Mouse (Mus musculus): ENCODE data around the gene Mas1. TPM values are rescaled to one million over a fixed set of nuclear protein-coding genes. Genes with fewer than 3 reads are reported as not detected.
"Not testable (repeated sequence)": the region's sequence is repeated elsewhere in the genome, so short reads cannot be mapped to it uniquely, and the experiment has no call there.

Gene Mas1
- total RNA-seq, 1 experiment, result not detected

DNA sequence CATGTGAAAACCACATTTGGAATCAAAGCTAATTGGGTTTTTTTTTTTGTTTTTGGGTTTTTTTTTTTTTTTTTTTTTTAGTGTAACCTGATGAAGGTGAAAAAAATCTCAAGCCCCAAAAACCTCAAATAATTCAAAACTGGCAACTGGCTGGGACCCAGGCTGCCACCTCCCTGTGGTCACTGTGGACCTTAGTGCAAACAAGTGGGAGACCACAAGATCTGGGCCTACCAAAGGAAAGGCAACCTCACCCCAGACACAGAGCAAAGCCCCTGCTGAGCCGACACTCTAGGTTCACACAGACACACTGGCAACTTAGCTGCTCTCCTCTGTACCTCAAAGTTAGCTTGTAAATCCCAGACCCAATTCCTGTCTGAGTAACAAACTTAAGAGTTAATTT lies 36.4 kb upstream of the Mas1 start:
- no peak for TF ChIP-seq ZNF384 (IDR thresholded peaks at IDR 0.05; ENCODE audit: low read depth, low read length)
- no peak for TF ChIP-seq CHD2 (IDR thresholded peaks at IDR 0.05; ENCODE audit: low read depth, low read length)
- Histone ChIP-seq H3K4me1 (ENCODE audit: control insufficient read depth in 2 of 2, insufficient read depth in 2 of 2, low read length in 2 of 2, poor library complexity in 1 of 2) (0 out of 4 replicates have a peak, but pooled peaks cover 0 to 2% of the 10 kb centered on the region in 2 experiments), H3K4me3 (ENCODE audit: insufficient read depth in 1 of 2, low read depth in 1 of 2, low read length in 2 of 2, poor library complexity in 1 of 2, severe bottlenecking in 1 of 2) (no peak overlapping the region), H3K9me3 (ENCODE audit: control insufficient read depth, insufficient read depth, low read depth, low read length) (no peaks in the 10 kb centered on the region), H3K27ac (ENCODE audit: insufficient read depth, low read depth, low read length, poor library complexity, severe bottlenecking) (no peak overlapping the region), H3K36me3 (ENCODE audit: control insufficient read depth, insufficient read depth, low read length, poor library complexity, severe bottlenecking) (peaks cover 42% of the 10 kb centered on the region), H3K9ac (ENCODE audit: insufficient read depth, low read depth, low read length, poor library complexity, severe bottlenecking) (no peak overlapping the region)
- DNase-seq (ENCODE audit: low read depth, low spot score), result no peak
- in situ Hi-C loops (cut with MboI; ENCODE audit: low sequenced_read_pairs in 2 of 2, unreplicated experiment in 2 of 2), result no loop called here

DNA sequence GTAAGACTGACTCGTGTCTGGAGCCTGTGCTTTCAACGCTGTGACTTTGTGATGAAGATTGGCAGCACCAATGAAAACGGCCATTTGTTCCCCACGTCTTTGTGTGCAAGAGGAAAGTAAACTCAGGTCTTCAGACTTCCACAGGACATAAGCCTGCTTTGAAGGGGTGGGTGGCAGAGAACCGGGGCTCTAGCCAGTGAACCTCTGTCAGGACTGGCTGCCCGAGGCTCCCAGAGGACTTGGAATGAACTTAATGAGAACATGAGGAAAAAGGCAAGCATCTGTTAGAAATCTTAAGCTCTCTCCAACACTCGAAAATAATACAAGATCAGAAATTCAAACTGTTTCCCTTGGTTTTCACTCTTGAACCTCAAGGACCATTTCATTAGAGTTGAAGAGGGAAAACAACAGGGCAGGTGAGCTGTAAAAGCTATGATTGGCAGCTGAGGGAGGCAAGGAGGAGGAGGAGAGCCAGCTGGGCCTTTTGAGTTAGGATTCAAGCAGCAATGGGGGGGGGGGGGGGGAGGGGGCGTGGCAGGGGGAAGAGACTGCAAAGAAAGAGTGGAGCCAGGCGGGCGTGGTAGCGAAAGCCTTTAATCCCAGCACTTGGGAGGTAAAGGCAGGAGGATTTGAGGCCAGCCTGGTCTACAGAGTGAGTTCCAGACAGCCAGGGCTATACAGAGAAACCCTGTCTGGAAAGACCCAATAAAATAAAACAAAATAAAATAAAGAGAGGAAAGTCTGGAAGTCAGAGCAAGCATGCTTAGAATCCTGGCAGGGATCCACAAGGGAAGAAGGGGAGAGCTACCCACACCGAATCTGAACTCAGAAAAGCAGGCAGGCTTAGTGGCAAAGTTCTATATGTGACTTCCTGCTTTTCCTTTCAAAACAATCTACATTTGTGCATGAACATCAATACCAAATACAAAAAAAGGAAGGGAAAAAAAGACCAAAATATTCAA lies 35.7 kb upstream of the Mas1 start:
- DNase-seq (ENCODE audit: low read depth, low spot score), result no peak
- peaks cover 44% of the 10 kb centered on the region for H3K36me3 ChIP-seq (ENCODE audit: control insufficient read depth, insufficient read depth, low read length, poor library complexity, severe bottlenecking)
- no peak overlapping the region for H3K9ac ChIP-seq (ENCODE audit: insufficient read depth, low read depth, low read length, poor library complexity, severe bottlenecking)
- H3K4me1 ChIP-seq (ENCODE audit: control insufficient read depth in 2 of 2, insufficient read depth in 2 of 2, low read length in 2 of 2, poor library complexity in 1 of 2), result 0 out of 4 replicates have a peak, but pooled peaks cover 0 to 2% of the 10 kb centered on the region in 2 experiments
- H3K9me3 ChIP-seq (ENCODE audit: control insufficient read depth, insufficient read depth, low read depth, low read length), result no peaks in the 10 kb centered on the region
- no peak overlapping the region for H3K27ac ChIP-seq (ENCODE audit: insufficient read depth, low read depth, low read length, poor library complexity, severe bottlenecking)
- TF ChIP-seq ZNF384 (IDR thresholded peaks at IDR 0.05; ENCODE audit: low read depth, low read length) (no peak), CHD2 (IDR thresholded peaks at IDR 0.05; ENCODE audit: low read depth, low read length) (no peak), MAFK (IDR thresholded peaks at IDR 0.05; ENCODE audit: insufficient read depth, low read depth, low read length) (no peak), ZC3H11A (IDR thresholded peaks at IDR 0.05; ENCODE audit: borderline replicate concordance, low read depth, low read length) (no peak), HCFC1 (IDR thresholded peaks at IDR 0.05; ENCODE audit: borderline replicate concordance, insufficient read depth, low read length) (no peak)
- in situ Hi-C loops (cut with MboI; ENCODE audit: low sequenced_read_pairs in 2 of 2, unreplicated experiment in 2 of 2), result no loop called here
- H3K4me3 ChIP-seq (ENCODE audit: insufficient read depth in 1 of 2, low read depth in 1 of 2, low read length in 2 of 2, poor library complexity in 1 of 2, severe bottlenecking in 1 of 2), result no peak overlapping the region

DNA sequence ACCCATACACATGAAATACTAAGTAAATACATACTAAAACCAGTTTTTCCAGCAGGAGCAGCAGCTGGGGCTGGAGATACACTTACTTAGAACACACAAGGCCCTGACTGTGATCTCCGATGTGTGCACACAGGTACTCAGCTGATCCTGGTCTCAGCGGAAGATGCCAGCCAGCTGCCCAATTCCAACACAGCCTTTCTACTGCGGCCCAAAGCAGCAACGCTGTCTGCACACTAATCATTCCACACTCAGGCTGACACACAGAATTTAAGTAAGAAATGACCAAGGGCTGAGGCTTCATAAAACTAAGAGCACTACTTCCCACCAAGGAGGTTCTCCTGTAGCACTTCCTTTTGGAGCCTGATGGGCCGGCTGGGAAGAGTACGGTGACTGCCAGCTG lies 34.3 kb upstream of the Mas1 start:
- H3K27ac ChIP-seq (ENCODE audit: insufficient read depth, low read depth, low read length, poor library complexity, severe bottlenecking), result no peak overlapping the region
- TF ChIP-seq CHD2 (IDR thresholded peaks at IDR 0.05; ENCODE audit: low read depth, low read length) (no peak), MAFK (IDR thresholded peaks at IDR 0.05; ENCODE audit: insufficient read depth, low read depth, low read length) (no peak)
- in situ Hi-C loops (cut with MboI; ENCODE audit: low sequenced_read_pairs in 2 of 2, unreplicated experiment in 2 of 2), result no loop called here
- H3K36me3 ChIP-seq (ENCODE audit: control insufficient read depth, insufficient read depth, low read length, poor library complexity, severe bottlenecking), result peaks cover 44% of the 10 kb centered on the region
- H3K9me3 ChIP-seq (ENCODE audit: control insufficient read depth, insufficient read depth, low read depth, low read length), result no peaks in the 10 kb centered on the region
- no peak for DNase-seq (ENCODE audit: low read depth, low spot score)
- H3K9ac ChIP-seq (ENCODE audit: insufficient read depth, low read depth, low read length, poor library complexity, severe bottlenecking), result no peak overlapping the region
- 0 out of 4 replicates have a peak, but pooled peaks cover 0 to 2% of the 10 kb centered on the region in 2 experiments for H3K4me1 ChIP-seq (ENCODE audit: control insufficient read depth in 2 of 2, insufficient read depth in 2 of 2, low read length in 2 of 2, poor library complexity in 1 of 2)
- H3K4me3 ChIP-seq (ENCODE audit: insufficient read depth in 1 of 2, low read depth in 1 of 2, low read length in 2 of 2, poor library complexity in 1 of 2, severe bottlenecking in 1 of 2), result no peak overlapping the region

DNA sequence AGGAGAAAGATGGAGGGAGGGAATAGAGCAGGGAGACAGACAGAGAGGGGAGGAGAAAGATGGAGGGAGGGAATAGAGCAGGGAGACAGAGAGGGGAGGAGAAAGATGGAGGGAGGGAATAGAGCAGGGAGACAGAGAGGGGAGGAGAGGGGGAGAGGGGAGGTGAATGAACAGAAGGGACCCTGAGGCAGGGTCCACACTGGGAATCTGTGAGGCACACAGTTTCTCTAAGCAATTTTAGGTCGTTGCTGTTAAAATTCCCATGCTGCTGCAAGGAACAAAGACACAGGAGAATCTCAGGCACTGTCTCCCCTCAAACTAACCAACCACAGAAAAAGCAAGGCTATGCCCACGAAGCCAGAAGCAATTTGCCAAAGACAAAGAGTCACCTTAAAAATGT lies 30.7 kb upstream of the Mas1 start:
- H3K4me3 ChIP-seq (ENCODE audit: insufficient read depth in 1 of 2, low read depth in 1 of 2, low read length in 2 of 2, poor library complexity in 1 of 2, severe bottlenecking in 1 of 2); H3K9ac ChIP-seq (ENCODE audit: insufficient read depth, low read depth, low read length, poor library complexity, severe bottlenecking); H3K4me1 ChIP-seq (ENCODE audit: control insufficient read depth in 2 of 2, insufficient read depth in 2 of 2, low read length in 2 of 2, poor library complexity in 1 of 2); in situ Hi-C loops (cut with MboI; ENCODE audit: low sequenced_read_pairs in 2 of 2, unreplicated experiment in 2 of 2); H3K9me3 ChIP-seq (ENCODE audit: control insufficient read depth, insufficient read depth, low read depth, low read length); DNase-seq (ENCODE audit: low read depth, low spot score); H3K27ac ChIP-seq (ENCODE audit: insufficient read depth, low read depth, low read length, poor library complexity, severe bottlenecking): not testable (repeated sequence)
- peaks cover 39% of the 10 kb centered on the region for H3K36me3 ChIP-seq (ENCODE audit: control insufficient read depth, insufficient read depth, low read length, poor library complexity, severe bottlenecking)

DNA sequence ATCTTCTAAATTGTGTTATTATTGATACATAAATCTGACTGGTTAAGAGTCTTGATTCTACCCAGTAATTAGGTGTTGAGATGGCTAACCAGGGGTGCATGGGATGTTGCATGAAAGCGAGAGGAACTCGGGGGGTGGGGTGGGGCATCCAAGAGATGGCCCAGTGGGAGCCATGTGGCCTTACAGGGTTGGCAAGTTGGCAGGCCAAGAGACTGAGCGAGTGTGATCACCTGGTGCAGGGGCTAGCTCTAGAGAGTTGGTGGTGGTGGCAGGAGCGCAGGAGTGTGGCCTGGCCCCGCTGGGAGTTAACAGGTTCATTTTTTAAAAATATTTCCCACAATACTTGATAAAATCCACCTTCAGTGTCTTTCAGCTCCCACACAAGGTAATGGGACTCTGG lies 29.7 kb upstream of the Mas1 start:
- Histone ChIP-seq H3K36me3 (ENCODE audit: control insufficient read depth, insufficient read depth, low read length, poor library complexity, severe bottlenecking) (peaks cover 35% of the 10 kb centered on the region), H3K27ac (ENCODE audit: insufficient read depth, low read depth, low read length, poor library complexity, severe bottlenecking) (no peak overlapping the region), H3K9ac (ENCODE audit: insufficient read depth, low read depth, low read length, poor library complexity, severe bottlenecking) (no peak overlapping the region), H3K4me3 (ENCODE audit: insufficient read depth in 1 of 2, low read depth in 1 of 2, low read length in 2 of 2, poor library complexity in 1 of 2, severe bottlenecking in 1 of 2) (no peak overlapping the region), H3K4me1 (ENCODE audit: control insufficient read depth in 2 of 2, insufficient read depth in 2 of 2, low read length in 2 of 2, poor library complexity in 1 of 2) (0 out of 4 replicates have a peak, but pooled peaks cover 0 to 2% of the 10 kb centered on the region in 2 experiments), H3K9me3 (ENCODE audit: control insufficient read depth, insufficient read depth, low read depth, low read length) (no peaks in the 10 kb centered on the region)
- DNase-seq (ENCODE audit: low read depth, low spot score), result no peak
- TF ChIP-seq CHD2 (IDR thresholded peaks at IDR 0.05; ENCODE audit: low read depth, low read length) (no peak), ZNF384 (IDR thresholded peaks at IDR 0.05; ENCODE audit: low read depth, low read length) (no peak), HCFC1 (IDR thresholded peaks at IDR 0.05; ENCODE audit: borderline replicate concordance, insufficient read depth, low read length) (no peak), ZC3H11A (IDR thresholded peaks at IDR 0.05; ENCODE audit: borderline replicate concordance, low read depth, low read length) (no peak), MAFK (IDR thresholded peaks at IDR 0.05; ENCODE audit: insufficient read depth, low read depth, low read length) (no peak)
- in situ Hi-C loops (cut with MboI; ENCODE audit: low sequenced_read_pairs in 2 of 2, unreplicated experiment in 2 of 2), result no loop called here
